Mouse (Mus musculus) gastrocnemius, postnatal 4 days (tissue): Measurements from ENCODE around the gene Gm21852. TPM values are rescaled to one million over a fixed set of nuclear protein-coding genes. Genes with fewer than 3 reads are reported as not detected.
"Not testable (repeated sequence)": the region's sequence is repeated elsewhere in the genome, so short reads cannot be mapped to it uniquely, and the experiment has no call there.

Experiments
- DNase-seq, 2 experiments: peaks; one replicate each; pipeline ENCODE4 v3.0.0; 2021 to 2022; ENCODE audit warnings: low spot score in 2 of 2, mixed read lengths in 2 of 2
- long read RNA-seq, 2 experiments: library from polyadenylated mRNA; stranded (forward); transcript quantifications; one replicate each; pipeline ENCODE4 v2.0.0; 2021
- microRNA-seq: library from miRNA; unstranded; fragments of <30 nt; microRNA quantifications from one replicate; pipeline ENCODE4 v1.2.0, GENCODE M21; 2021
- total RNA-seq, 2 experiments: library from RNA; stranded (reverse); gene quantifications; 2 replicates each; pipeline ENCODE4 v1.2.3; 2021

Gene Gm21852
- total RNA-seq = not detected
- long read RNA-seq, experiment 1 = 0 reads
- long read RNA-seq, experiment 2 = 0 reads

GRCm38 (mm10) chrY:40651896-40652295 is at the start of gene Gm21852:
Gene Gm21852 (minus strand): TSS chrY:40651996.
- DNase-seq = not testable (repeated sequence)

Small RNA genes lying within 50 kb of the gene (microRNA-seq; reads per million reads assigned to microRNA genes)
- gene Gm27466 = not detected
- gene Gm28018 = not detected

Other genes with a start within 250 kb of the Gm21852 start
- gene Gm21797, start 123.8 kb upstream of the Gm21852 start, total RNA-seq = not detected
- not detected for gene Gm20795, start 152.9 kb upstream of the Gm21852 start, total RNA-seq